Mouse (Mus musculus): ENCODE data around the gene Clec4a3. TPM values are rescaled to one million over a fixed set of nuclear protein-coding genes. Genes with fewer than 3 reads are reported as not detected.
"Not testable (repeated sequence)": the region's sequence is repeated elsewhere in the genome, so short reads cannot be mapped to it uniquely, and the experiment has no call there.

The Clec4a3 gene
- total RNA-seq (2021) = 1 to 10 TPM; 1.0 to 1.5 TPM
- long read RNA-seq, experiment 1, partial matches to known transcripts = 0 of 3 reads
- long read RNA-seq, experiment 1, other reads (novel, unspliced or antisense) = 0 of 3 reads
- long read RNA-seq, experiment 2 = 0 reads

GRCm38 (mm10) chr6:122952401-122952800 is at the start of gene Clec4a3:
TSS of gene Clec4a3 (plus strand) at chr6:122952515.
- no peak for DNase-seq (ENCODE audit: low spot score in 2 of 2)

GRCm38 (mm10) chr6:122919922-122920321 is 32.4 kb upstream of the Clec4a3 start:
- DNase-seq (ENCODE audit: low spot score in 2 of 2) = no peak

GRCm38 (mm10) chr6:122921451-122921850 is 30.9 kb upstream of the Clec4a3 start, which contains the start of gene Clec4a1:
TSS of gene Clec4a1 (plus strand) at chr6:122921848.
- no peak for DNase-seq (ENCODE audit: low spot score in 2 of 2)

- no peak for DNase-seq (ENCODE audit: low spot score in 2 of 2)
Observed at GRCm38 (mm10) chr6:122934845-122935244, 17.5 kb upstream of the Clec4a3 start.

- DNase-seq (ENCODE audit: low spot score in 2 of 2) = no peak
Observed at GRCm38 (mm10) chr6:122939618-122940017, 12.7 kb upstream of the Clec4a3 start.

- no peak for DNase-seq (ENCODE audit: low spot score in 2 of 2)
Observed at GRCm38 (mm10) chr6:122946760-122947159, 5.6 kb upstream of the Clec4a3 start.

DNA sequence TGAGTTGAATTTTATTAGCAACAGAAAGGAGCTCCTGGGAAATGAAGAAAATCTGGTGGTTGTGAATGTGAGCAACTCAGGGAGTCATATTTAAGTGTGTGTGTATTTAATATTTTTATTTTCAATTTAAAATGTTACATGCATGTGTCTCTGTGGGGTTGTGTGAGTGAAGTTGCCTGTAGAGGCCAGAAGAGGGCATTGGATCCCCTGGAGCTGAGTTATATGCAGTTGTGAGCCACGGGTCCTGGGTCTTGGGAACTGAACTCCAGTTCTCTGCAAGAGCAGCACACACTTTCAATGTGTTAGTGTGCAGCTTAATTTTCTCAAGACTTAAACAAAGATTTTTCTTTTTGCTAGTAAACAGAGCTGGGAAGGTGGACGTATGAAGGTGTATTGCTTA is 12.2 kb downstream of the Clec4a3 start:
- DNase-seq (ENCODE audit: low spot score in 2 of 2) = no peak

- no peak for DNase-seq (ENCODE audit: low spot score in 2 of 2)
Observed at GRCm38 (mm10) chr6:122969048-122969447, 16.7 kb downstream of the Clec4a3 start.

DNA sequence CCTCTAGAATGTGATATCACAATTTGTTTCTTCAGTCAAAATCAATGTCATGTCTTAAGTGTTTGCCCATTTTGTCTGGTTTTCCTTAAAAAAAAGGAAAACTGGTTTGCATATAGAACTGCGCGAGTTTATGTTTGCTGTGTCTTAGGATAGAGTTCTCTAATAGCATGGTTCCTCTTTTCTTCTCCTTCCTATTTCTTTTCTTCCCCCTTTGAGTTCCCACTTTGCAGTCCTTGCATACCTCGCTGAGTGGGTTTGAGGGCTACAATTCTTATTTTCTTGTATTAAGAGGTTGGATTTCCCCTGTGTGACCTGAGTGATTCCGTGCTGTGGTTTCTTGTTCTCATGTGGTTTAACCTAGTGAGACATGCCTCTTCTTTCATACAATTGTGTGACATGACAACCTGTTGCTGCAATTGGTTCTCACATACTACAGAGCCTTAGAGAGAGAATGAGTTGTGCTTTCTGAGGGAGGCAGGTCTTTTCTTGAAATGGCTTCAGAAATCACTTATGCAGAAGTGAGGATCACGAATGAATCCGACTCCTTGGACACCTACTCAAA is 37.6 kb downstream of the Clec4a3 start, which contains the start of gene Clec4a4:
TSS of gene Clec4a4 (plus strand) at position 492 of the 562 bp plus-strand sequence.
- DNase-seq (ENCODE audit: low spot score in 2 of 2) = no peak

DNA sequence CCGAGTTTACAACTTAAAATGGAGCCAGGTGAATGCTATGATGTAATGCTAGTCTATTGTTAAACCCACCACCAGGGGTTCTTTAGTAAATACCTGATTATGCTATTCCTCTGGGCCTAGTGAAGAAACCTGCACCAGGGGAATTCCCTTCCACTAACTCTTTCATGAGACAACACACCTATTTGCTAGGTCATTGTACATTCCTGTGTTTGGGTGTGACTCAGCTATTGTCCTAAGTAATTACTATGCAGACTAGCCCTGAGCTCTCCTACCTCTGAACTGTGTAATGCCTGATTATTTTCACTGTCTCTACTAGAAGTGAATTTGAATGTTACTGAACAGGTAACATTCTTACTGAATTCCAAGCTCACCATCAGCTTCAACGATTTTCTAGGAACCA is 52.4 kb downstream of the Clec4a3 start:
- DNase-seq (ENCODE audit: low spot score in 2 of 2) = not testable (repeated sequence)

DNA sequence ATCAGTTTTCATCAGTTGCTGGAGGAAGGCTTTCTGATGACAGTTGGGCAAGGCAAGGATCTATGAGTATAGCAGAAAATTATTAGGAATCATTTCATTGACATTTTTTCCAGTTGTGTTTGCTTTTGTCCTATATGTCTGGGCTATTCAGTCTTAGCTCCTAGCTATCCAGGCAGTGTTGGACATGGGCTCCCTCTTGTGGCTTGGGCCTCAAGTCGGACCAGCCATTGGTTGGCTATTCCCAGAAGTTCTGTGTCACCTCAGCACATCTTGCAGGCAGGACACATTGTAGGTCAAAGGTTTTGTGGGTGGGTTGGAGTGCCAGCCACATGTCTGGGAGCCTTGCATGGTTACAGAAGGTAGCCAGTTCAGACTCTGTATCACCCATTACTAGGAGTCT is 53.3 kb downstream of the Clec4a3 start:
- DNase-seq (ENCODE audit: low spot score in 2 of 2) = peak; percentile 4 to 5

Other genes starting within 250 kb of the Clec4a3 start
- gene Nanog, start 245.0 kb upstream of the Clec4a3 start, total RNA-seq (2021) = not detected
- 100 to 1,000 TPM; 120 to 139 TPM for gene Slc2a3, start 150.9 kb upstream of the Clec4a3 start, total RNA-seq (2021)
- 10 to 100 TPM; 26.7 to 29.4 TPM for gene Foxj2, start 132.6 kb upstream of the Clec4a3 start, total RNA-seq (2021)
- under 1 TPM; 0.91 to 0.95 TPM for gene C3ar1, start 96.4 kb upstream of the Clec4a3 start, total RNA-seq (2021)
- 100 to 1,000 TPM; 205 to 206 TPM for gene Necap1, start 78.0 kb upstream of the Clec4a3 start, total RNA-seq (2021)
- under 1 TPM; 0.21 to 0.40 TPM for gene Clec4a1, start 30.7 kb upstream of the Clec4a3 start, total RNA-seq (2021)
- not detected for gene Clec4a4, start 37.9 kb downstream of the Clec4a3 start, total RNA-seq (2021)
- not detected for gene Clec4b1, start 97.4 kb downstream of the Clec4a3 start, total RNA-seq (2021)
- 1 to 10 TPM; 2.3 to 3.3 TPM for gene Clec4a2, start 153.9 kb downstream of the Clec4a3 start, total RNA-seq (2021)
- gene Clec4b2, start 220.4 kb downstream of the Clec4a3 start, total RNA-seq (2021) = not detected

Data from left cerebral cortex, adult 18-20 months (tissue).